Mouse (Mus musculus) myocyte (in vitro differentiated cells): ENCODE results near the gene Sptbn1. TPM values are rescaled to one million over a fixed set of nuclear protein-coding genes. Genes with fewer than 3 reads are reported as not detected.
A peak's percentile ranks its signal among the peaks of the same experiment; 100 is the strongest.

Source experiments
- H3K27me3 ChIP-seq: one replicate; pipeline ENCODE4 v1.6.1; 2011; ENCODE audit not compliant: control insufficient read depth, insufficient read depth, insufficient read length
- H3K36me3 ChIP-seq: one replicate; pipeline ENCODE4 v1.6.1; 2011; ENCODE audit not compliant: control insufficient read depth, insufficient read depth
- H3K4me2 ChIP-seq: one replicate; pipeline ENCODE4 v1.6.1; 2011; ENCODE audit warnings: low read depth, control low read depth
- H3K4me3 ChIP-seq: one replicate; pipeline ENCODE4 v1.5.1; 2011; ENCODE audit warnings: mild to moderate bottlenecking, control low read depth, moderate library complexity
- H3K79me2 ChIP-seq: one replicate; pipeline ENCODE4 v1.6.1; 2011; ENCODE audit not compliant: control insufficient read depth, insufficient read depth
- H3ac ChIP-seq: one replicate; pipeline ENCODE4 v1.6.1; 2011; ENCODE audit not compliant: control insufficient read depth, insufficient read length
- CEBPB ChIP-seq: IDR thresholded peaks from 2 replicates; pipeline ENCODE4 v1.6.1; 2011; ENCODE audit warnings: mild to moderate bottlenecking, moderate library complexity; ENCODE audit not compliant: poor library complexity, insufficient read depth, severe bottlenecking
- E2F4 ChIP-seq: IDR thresholded peaks from one replicate; pipeline ENCODE4 v1.6.1; 2011; ENCODE audit warnings: mild to moderate bottlenecking, control low read depth, moderate library complexity; ENCODE audit not compliant: insufficient read depth
- MAX ChIP-seq: IDR thresholded peaks from one replicate; pipeline ENCODE4 v1.6.1; 2011; ENCODE audit warnings: low read depth, mild to moderate bottlenecking, control low read depth
- MYOD1 ChIP-seq, 3 experiments: IDR thresholded peaks; one replicate each; pipeline ENCODE4 v1.6.1; 2011; ENCODE audit warnings: control low read depth in 2 of 3, low read depth in 2 of 3, mild to moderate bottlenecking in 2 of 3, moderate library complexity in 1 of 3; ENCODE audit not compliant: insufficient read length in 2 of 3, control insufficient read depth in 1 of 3
- MYOG ChIP-seq, 3 experiments: IDR thresholded peaks; one replicate each; pipeline ENCODE4 v1.6.1; 2011; ENCODE audit warnings: control low read depth in 2 of 3, low read depth in 2 of 3, mild to moderate bottlenecking in 2 of 3; ENCODE audit not compliant: insufficient read length in 2 of 3, control insufficient read depth in 1 of 3, insufficient read depth in 1 of 3
- POLR2A ChIP-seq: IDR thresholded peaks from one replicate; pipeline ENCODE4 v1.6.1; 2011; ENCODE audit warnings: low read depth, mild to moderate bottlenecking, control low read depth, moderate library complexity; ENCODE audit not compliant: insufficient read length
- POLR2AphosphoS2 ChIP-seq: IDR thresholded peaks from one replicate; pipeline ENCODE4 v1.6.1; 2011; ENCODE audit warnings: low read depth, control low read depth; ENCODE audit not compliant: insufficient read length
- REST ChIP-seq: IDR thresholded peaks from one replicate; pipeline ENCODE4 v1.6.1; 2011; ENCODE audit warnings: mild to moderate bottlenecking, control low read depth, moderate library complexity; ENCODE audit not compliant: insufficient read depth, insufficient read length
- SRF ChIP-seq: IDR thresholded peaks from one replicate; pipeline ENCODE4 v1.6.1; 2011; ENCODE audit warnings: low read depth; ENCODE audit not compliant: control insufficient read depth, insufficient read length
- TCF12 ChIP-seq: IDR thresholded peaks from one replicate; pipeline ENCODE4 v1.6.1; 2011; ENCODE audit warnings: mild to moderate bottlenecking, control low read depth; ENCODE audit not compliant: poor library complexity, insufficient read depth, severe bottlenecking
- TCF3 ChIP-seq: IDR thresholded peaks from one replicate; pipeline ENCODE4 v1.6.1; 2011; ENCODE audit warnings: low read depth, control low read depth; ENCODE audit not compliant: insufficient read length
- USF1 ChIP-seq: IDR thresholded peaks from one replicate; pipeline ENCODE4 v1.6.1; 2011; ENCODE audit warnings: low read depth, mild to moderate bottlenecking, control low read depth, moderate library complexity
- polyA plus RNA-seq: library from polyadenylated mRNA; unstranded; fragments of >200 nt; fragmentation: generic; extraction: Trizol; gene quantifications from one replicate; pipeline ENCODE4 v1.2.1, GENCODE M21; 2012; ENCODE audit warnings: missing spikeins

The Sptbn1 gene
- polyA plus RNA-seq, 1 experiment: 85.4 TPM

GRCm38 (mm10) chr11:30095212-30095773 lies 172.7 kb downstream of the Sptbn1 start:
- Histone ChIP-seq H3K36me3 (peaks cover 28% of the 10 kb centered on the region), H3ac (no peak overlapping the region), H3K79me2 (no peaks in the 10 kb centered on the region), H3K27me3 (no peaks in the 10 kb centered on the region), H3K4me3 (no peak overlapping the region), H3K4me2 (no peak overlapping the region)
- TF ChIP-seq MAX (no peak), E2F4 (no peak), MYOG (IDR thresholded peaks at IDR 0.05; ENCODE audit: control insufficient read depth in 1 of 3, insufficient read depth in 1 of 3, insufficient read length in 2 of 3, low read depth in 2 of 3) (no peak), TCF12 (no peak), REST (no peak), POLR2AphosphoS2 (no peak), SRF (no peak), POLR2A (no peak), MYOD1 (IDR thresholded peaks at IDR 0.05; ENCODE audit: control insufficient read depth in 1 of 3, insufficient read length in 2 of 3, low read depth in 2 of 3) (no peak), TCF3 (no peak)

GRCm38 (mm10) chr11:30091892-30092291 lies 176.1 kb downstream of the Sptbn1 start:
- TF ChIP-seq USF1 (no peak), REST (no peak), MYOG (IDR thresholded peaks at IDR 0.05; ENCODE audit: control insufficient read depth in 1 of 3, insufficient read depth in 1 of 3, insufficient read length in 2 of 3, low read depth in 2 of 3) (no peak), POLR2AphosphoS2 (no peak), TCF12 (no peak), MYOD1 (IDR thresholded peaks at IDR 0.05; ENCODE audit: control insufficient read depth in 1 of 3, insufficient read length in 2 of 3, low read depth in 2 of 3) (no peak), SRF (no peak), MAX (no peak), E2F4 (no peak), TCF3 (no peak), CEBPB (no peak), POLR2A (no peak)
- Histone ChIP-seq H3K4me3 (no peak overlapping the region), H3K27me3 (no peaks in the 10 kb centered on the region), H3ac (no peak overlapping the region), H3K36me3 (no peaks in the 10 kb centered on the region), H3K4me2 (no peak overlapping the region), H3K79me2 (no peaks in the 10 kb centered on the region)

- no peaks in the 10 kb centered on the region for H3K36me3 ChIP-seq
- H3K4me2 ChIP-seq: no peak overlapping the region
- H3K79me2 ChIP-seq: no peaks in the 10 kb centered on the region
- TF ChIP-seq MYOD1 (IDR thresholded peaks at IDR 0.05; ENCODE audit: control insufficient read depth in 1 of 3, insufficient read length in 2 of 3, low read depth in 2 of 3): peak in 2 of 3 experiments; percentile 2 to 32
- no peak for TF ChIP-seq REST
- no peak for TF ChIP-seq E2F4
- H3K27me3 ChIP-seq: no peaks in the 10 kb centered on the region
- H3ac ChIP-seq: no peak overlapping the region
- no peak overlapping the region for H3K4me3 ChIP-seq
Observed at GRCm38 (mm10) chr11:30085114-30085513, 182.9 kb downstream of the Sptbn1 start.

GRCm38 (mm10) chr11:30057299-30057698 lies 210.7 kb downstream of the Sptbn1 start:
- Histone ChIP-seq H3ac (no peak overlapping the region), H3K79me2 (no peaks in the 10 kb centered on the region), H3K27me3 (no peaks in the 10 kb centered on the region), H3K36me3 (no peaks in the 10 kb centered on the region), H3K4me3 (no peak overlapping the region), H3K4me2 (no peak overlapping the region)
- TF ChIP-seq MYOG (IDR thresholded peaks at IDR 0.05; ENCODE audit: control insufficient read depth in 1 of 3, insufficient read depth in 1 of 3, insufficient read length in 2 of 3, low read depth in 2 of 3): no peak
- no peak for TF ChIP-seq E2F4
- no peak for TF ChIP-seq USF1
- TF ChIP-seq MYOD1 (IDR thresholded peaks at IDR 0.05; ENCODE audit: control insufficient read depth in 1 of 3, insufficient read length in 2 of 3, low read depth in 2 of 3): no peak
- TF ChIP-seq TCF12: no peak
- no peak for TF ChIP-seq MAX
- no peak for TF ChIP-seq TCF3
- no peak for TF ChIP-seq POLR2A
- no peak for TF ChIP-seq SRF
- TF ChIP-seq POLR2AphosphoS2: no peak
- TF ChIP-seq REST: no peak
- TF ChIP-seq CEBPB: no peak

Other genes starting within 250 kb of the Sptbn1 start
- gene Eml6, start 242.1 kb downstream of the Sptbn1 start, polyA plus RNA-seq: 0.41 TPM
- 0.08 TPM for gene 4930505A04Rik, start 203.7 kb upstream of the Sptbn1 start, polyA plus RNA-seq